Mouse (Mus musculus): ENCODE measurements around the gene Os9. TPM values are rescaled to one million over a fixed set of nuclear protein-coding genes. Genes with fewer than 3 reads are reported as not detected.

Os9 gene
- polyA plus RNA-seq, 1 experiment from 2014 or later: 53.0 TPM

DNA sequence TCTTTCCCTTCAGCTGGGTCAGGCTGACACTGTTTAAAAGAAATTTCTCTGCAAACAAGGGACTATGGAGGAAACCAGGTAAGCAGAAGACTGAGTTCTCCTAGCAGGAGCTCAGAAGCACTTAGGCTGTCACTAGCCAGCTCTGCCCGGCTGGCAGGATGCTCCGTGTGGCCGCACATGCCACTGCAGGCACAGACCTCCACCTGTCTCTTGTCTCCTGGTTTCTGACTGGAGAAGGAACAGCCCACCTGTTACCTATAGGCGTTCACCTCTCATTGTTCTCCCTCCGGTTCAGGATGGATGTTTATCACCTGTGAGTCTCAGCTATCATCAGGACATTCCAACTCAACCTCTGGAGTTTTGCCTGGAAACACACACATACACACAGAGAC, 37.0 kb downstream of the Os9 start:
- H3K9ac ChIP-seq (ENCODE audit: low read length): no peak overlapping the region
- H3K4me3 ChIP-seq (ENCODE audit: low read depth, low read length): no peak overlapping the region
- H3K27ac ChIP-seq (ENCODE audit: low read depth, low read length): no peak overlapping the region
- no peak overlapping the region for H3K4me2 ChIP-seq (ENCODE audit: low read length)
- H3K4me1 ChIP-seq (ENCODE audit: control insufficient read depth, insufficient read depth, low read length): peaks cover 20% of the 10 kb centered on the region
- ATAC-seq (no peak), DNase-seq (ENCODE audit: low spot score) (no peak)
- H3K27me3 ChIP-seq (replicated peaks; ENCODE audit: control insufficient read depth, insufficient read depth, low read length): peaks cover 43% of the 10 kb centered on the region
- H3K9me3 ChIP-seq (replicated peaks; ENCODE audit: control insufficient read depth, low read length): no peaks in the 10 kb centered on the region
- peaks cover 10% of the 10 kb centered on the region; the same call in 1 of the 2 replicates for H3K36me3 ChIP-seq (ENCODE audit: control insufficient read depth, insufficient read depth, low read length)
- WGBS: 40% methylated on average over 5 of the region's 5 CpGs

DNA sequence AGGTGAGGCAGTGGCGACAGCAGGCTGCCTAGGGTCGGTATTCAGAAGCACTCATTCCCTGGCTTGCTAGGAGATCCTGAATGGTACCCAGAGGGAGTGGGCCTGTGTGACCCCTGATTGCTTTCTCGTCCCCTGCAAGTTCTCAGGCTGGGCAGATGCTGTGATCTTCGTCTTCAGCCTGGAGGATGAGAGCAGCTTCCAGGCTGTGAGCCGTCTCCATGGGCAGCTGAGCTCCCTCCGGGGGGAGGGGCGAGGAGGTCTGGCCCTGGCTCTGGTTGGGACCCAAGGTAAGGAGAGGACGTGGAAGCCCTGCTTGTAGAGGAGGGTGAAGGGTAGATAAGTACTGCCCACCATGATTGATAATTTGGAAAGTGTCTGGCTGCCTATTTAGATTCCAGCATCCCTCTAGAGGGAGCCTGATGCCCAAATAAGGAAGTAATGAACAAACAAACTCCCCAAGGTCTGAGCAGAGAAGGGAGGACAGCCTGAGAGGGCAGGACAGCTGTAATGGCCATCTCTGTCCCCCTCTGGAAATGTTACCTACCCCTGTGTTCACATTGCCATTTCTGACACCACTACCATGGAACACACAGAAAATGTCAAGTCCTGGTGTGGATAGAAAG, 37.5 kb downstream of the Os9 start:
- Histone ChIP-seq H3K4me3 (ENCODE audit: low read depth, low read length) (no peak overlapping the region), H3K9me3 (replicated peaks; ENCODE audit: control insufficient read depth, low read length) (no peaks in the 10 kb centered on the region), H3K27me3 (replicated peaks; ENCODE audit: control insufficient read depth, insufficient read depth, low read length) (peaks cover 41% of the 10 kb centered on the region), H3K4me1 (ENCODE audit: control insufficient read depth, insufficient read depth, low read length) (peaks cover 21% of the 10 kb centered on the region), H3K4me2 (ENCODE audit: low read length) (no peak overlapping the region), H3K36me3 (ENCODE audit: control insufficient read depth, insufficient read depth, low read length) (peaks cover 10% of the 10 kb centered on the region; the same call in 1 of the 2 replicates), H3K9ac (ENCODE audit: low read length) (no peak overlapping the region), H3K27ac (ENCODE audit: low read depth, low read length) (no peak overlapping the region)
- DNase-seq (ENCODE audit: low spot score) (no peak), ATAC-seq (no peak)
- 43% methylated on average over 8 of the region's 8 CpGs for WGBS

DNA sequence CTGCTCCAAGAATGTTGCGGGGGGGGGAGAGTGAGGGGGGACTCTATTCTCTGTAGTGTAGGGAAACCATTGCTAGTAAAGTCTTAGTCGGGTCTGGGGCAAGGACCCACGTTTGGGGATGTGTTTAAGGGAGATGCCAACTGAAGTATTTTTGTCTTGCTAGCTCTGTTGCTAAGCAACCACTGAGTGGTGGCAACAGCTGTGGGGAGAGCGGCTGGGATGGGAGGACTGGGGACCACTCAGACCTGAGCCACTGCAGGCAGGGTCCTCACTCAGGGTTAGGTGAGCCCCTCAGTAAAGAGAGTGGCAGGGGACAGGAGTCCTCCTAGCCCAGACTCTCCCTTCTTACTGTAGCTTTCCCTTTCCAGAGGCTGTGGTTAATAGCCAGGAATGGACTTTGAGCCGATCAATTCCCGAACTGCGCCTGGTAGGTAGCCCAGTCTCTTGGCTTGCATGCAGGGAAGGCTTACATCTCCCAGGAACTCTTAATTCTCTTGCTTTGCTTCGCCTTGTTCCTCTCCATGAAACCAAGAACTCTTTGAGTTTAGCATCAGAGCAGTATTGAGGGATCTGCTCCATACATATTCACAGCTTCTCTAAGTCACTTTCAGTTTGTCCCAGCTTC, 38.8 kb downstream of the Os9 start:
- no peak overlapping the region for H3K27ac ChIP-seq (ENCODE audit: low read depth, low read length)
- H3K4me2 ChIP-seq (ENCODE audit: low read length): peak overlapping the region; percentile 97
- H3K27me3 ChIP-seq (replicated peaks; ENCODE audit: control insufficient read depth, insufficient read depth, low read length): peaks cover 37% of the 10 kb centered on the region
- WGBS: 24% methylated on average over 8 of the region's 8 CpGs
- H3K9me3 ChIP-seq (replicated peaks; ENCODE audit: control insufficient read depth, low read length): no peaks in the 10 kb centered on the region
- peak; percentile 27 for ATAC-seq
- peaks cover 10% of the 10 kb centered on the region; the same call in 1 of the 2 replicates for H3K36me3 ChIP-seq (ENCODE audit: control insufficient read depth, insufficient read depth, low read length)
- H3K4me3 ChIP-seq (ENCODE audit: low read depth, low read length): peak overlapping the region; percentile 74
- peak; percentile 84 for DNase-seq (ENCODE audit: low spot score)
- peaks cover 31% of the 10 kb centered on the region for H3K4me1 ChIP-seq (ENCODE audit: control insufficient read depth, insufficient read depth, low read length)
- peak overlapping the region; percentile 85 for H3K9ac ChIP-seq (ENCODE audit: low read length)

DNA sequence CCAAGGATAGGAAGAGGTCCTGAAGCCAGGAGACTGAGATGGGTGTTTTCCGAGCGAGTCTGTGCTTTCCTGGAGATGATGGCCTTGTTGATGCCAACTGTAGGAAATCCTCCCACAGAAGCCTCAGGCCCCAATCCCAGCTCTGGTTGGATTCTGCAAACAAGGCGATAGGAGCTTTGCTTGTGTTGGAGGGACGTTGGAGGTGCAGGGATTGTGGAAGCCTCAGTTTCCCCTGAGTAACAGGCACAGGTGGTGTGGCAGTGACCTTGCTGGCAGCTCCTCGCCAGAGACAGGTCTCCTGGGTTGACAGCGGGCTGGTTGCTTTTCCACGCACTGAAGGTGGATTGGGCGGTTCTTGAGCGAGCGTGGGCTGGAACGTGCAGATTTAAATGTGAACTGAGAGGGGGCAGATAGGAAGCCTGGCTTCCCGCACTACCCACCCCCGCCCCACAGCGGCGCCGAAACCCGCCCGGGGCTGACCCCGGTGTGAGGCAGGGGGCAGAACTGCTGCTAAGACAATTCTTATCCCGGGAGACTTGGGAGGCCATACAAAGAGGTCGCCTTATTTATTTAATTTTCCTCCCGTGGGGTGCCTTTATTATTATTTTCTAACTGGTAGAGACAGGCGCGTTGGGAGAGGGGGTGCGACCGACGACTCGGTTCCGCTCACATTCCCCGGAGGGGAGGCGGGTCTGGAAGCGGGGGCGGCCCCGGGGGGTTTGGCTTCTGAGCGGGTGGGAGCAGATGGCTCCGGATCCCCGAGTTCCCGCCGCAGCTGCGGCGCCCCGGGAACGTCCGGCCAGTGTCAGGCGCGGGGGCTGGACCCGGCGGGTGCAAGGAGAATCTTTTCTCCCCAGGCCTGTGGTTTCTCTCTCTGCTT, 39.8 kb downstream of the Os9 start:
- peaks cover 31% of the 10 kb centered on the region for H3K4me1 ChIP-seq (ENCODE audit: control insufficient read depth, insufficient read depth, low read length)
- DNase-seq (ENCODE audit: low spot score): no peak

DNA sequence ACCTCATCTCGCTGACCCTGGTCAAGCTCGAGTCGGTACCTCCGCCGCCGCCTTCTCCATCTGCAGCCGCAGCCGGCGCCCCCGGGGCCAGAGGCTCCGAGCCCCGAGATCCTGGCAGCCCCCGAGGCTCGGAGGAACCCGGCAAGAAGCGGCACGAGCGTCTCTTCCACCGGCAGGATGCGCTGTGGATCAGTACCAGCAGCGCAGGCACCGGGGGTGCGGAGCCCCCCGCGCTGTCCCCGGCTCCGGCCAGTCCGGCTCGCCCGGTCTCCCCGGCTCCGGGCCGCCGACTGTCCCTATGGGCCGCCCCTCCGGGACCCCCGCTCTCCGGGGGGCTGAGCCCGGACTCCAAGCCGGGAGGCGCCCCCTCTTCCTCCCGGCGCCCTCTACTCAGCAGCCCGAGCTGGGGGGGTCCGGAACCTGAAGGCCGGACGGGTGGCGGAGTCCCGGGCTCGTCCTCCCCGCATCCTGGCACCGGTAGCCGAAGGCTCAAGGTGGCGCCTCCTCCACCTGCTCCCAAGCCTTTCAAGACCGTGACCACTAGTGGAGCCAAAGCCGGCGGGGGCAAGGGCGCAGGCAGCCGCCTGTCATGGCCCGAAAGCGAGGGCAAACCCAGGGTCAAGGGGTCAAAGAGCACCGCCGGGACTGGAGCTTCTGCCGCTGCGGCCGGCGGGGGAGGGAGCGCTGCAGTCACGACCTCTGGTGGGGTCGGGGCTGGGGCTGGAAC, 41.1 kb downstream of the Os9 start:
- ATAC-seq (0 out of 2 replicates have a peak, but pooled peaks have one; percentile 8), DNase-seq (ENCODE audit: low spot score) (no peak)
- H3K4me3 ChIP-seq (ENCODE audit: low read depth, low read length): peak overlapping the region; percentile 74
- peaks cover 31% of the 10 kb centered on the region for H3K4me1 ChIP-seq (ENCODE audit: control insufficient read depth, insufficient read depth, low read length)
- H3K27me3 ChIP-seq (replicated peaks; ENCODE audit: control insufficient read depth, insufficient read depth, low read length): peaks cover 37% of the 10 kb centered on the region
- H3K27ac ChIP-seq (ENCODE audit: low read depth, low read length): peak overlapping the region; percentile 86
- H3K36me3 ChIP-seq (ENCODE audit: control insufficient read depth, insufficient read depth, low read length): peaks cover 8% of the 10 kb centered on the region; the same call in 1 of the 2 replicates
- H3K9me3 ChIP-seq (replicated peaks; ENCODE audit: control insufficient read depth, low read length): no peaks in the 10 kb centered on the region
- peak overlapping the region; percentile 97 for H3K4me2 ChIP-seq (ENCODE audit: low read length)
- WGBS: 2% methylated on average over 65 of the region's 70 CpGs
- H3K9ac ChIP-seq (ENCODE audit: low read length): peak overlapping the region; percentile 85

More for the DNA sequence above, 39.8 kb downstream of the Os9 start:
- ATAC-seq: no peak
- Histone ChIP-seq H3K9ac (ENCODE audit: low read length) (peak overlapping the region; percentile 85), H3K4me3 (ENCODE audit: low read depth, low read length) (peak overlapping the region; percentile 74), H3K27me3 (replicated peaks; ENCODE audit: control insufficient read depth, insufficient read depth, low read length) (peaks cover 37% of the 10 kb centered on the region), H3K27ac (ENCODE audit: low read depth, low read length) (no peak overlapping the region), H3K9me3 (replicated peaks; ENCODE audit: control insufficient read depth, low read length) (no peaks in the 10 kb centered on the region), H3K36me3 (ENCODE audit: control insufficient read depth, insufficient read depth, low read length) (peaks cover 10% of the 10 kb centered on the region; the same call in 1 of the 2 replicates), H3K4me2 (ENCODE audit: low read length) (peak overlapping the region; percentile 97)
- 2% methylated on average over 48 of the region's 48 CpGs for WGBS

DNA sequence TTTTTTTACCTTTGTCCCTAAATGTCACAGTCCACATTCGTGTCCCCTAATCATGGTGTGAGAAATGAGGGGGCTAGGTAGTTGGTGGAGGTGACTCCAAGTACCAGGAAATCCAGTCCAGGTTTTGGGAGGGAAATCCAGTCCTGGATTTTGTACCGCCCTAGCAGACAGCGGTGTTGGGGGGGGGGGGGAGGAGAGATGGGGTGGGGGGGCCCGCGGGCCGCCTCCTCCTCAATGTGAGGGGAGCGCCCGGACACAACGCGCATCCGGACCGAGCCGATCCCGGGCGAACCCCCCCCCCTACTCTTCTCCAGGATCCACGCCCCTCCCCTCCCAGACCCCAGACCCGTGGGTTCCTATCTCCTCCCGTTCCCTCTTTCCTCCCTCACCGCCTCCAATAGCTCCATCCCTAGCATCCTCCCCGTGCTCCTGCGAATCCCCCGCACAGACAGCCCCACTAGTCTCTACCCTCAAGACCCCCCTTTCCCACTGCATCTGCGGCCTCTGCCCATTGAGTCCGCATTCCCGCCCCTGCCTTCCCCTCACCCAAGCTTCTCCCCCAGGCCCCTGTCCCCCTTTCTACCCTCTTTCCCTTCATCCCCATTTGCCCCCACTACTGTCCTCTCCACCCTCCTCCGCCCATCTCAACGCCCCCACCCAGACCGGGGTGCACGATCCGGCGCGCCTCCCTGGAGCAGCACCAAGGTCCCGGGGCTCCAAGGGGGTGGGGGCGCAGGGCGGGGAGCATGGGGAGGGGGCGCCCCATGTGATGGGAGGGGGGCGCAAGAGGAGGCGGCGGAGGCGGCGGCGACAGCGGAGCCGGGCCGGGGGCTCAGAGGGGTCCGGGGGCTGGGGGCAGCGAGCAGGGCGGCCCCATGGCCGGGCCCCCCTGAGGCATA, 42.0 kb downstream of the Os9 start:
- peaks cover 31% of the 10 kb centered on the region for H3K27me3 ChIP-seq (replicated peaks; ENCODE audit: control insufficient read depth, insufficient read depth, low read length)
- peaks cover 3% of the 10 kb centered on the region; the same call in 1 of the 2 replicates for H3K36me3 ChIP-seq (ENCODE audit: control insufficient read depth, insufficient read depth, low read length)
- H3K4me1 ChIP-seq (ENCODE audit: control insufficient read depth, insufficient read depth, low read length): peaks cover 31% of the 10 kb centered on the region
- DNase-seq (ENCODE audit: low spot score): peak; percentile 86
- ATAC-seq: peak; percentile 71
- peak overlapping the region; percentile 86 for H3K27ac ChIP-seq (ENCODE audit: low read depth, low read length)
- peak overlapping the region; percentile 97 for H3K4me2 ChIP-seq (ENCODE audit: low read length)
- no peaks in the 10 kb centered on the region for H3K9me3 ChIP-seq (replicated peaks; ENCODE audit: control insufficient read depth, low read length)
- 0% methylated on average over 30 of the region's 49 CpGs for WGBS
- peak overlapping the region; percentile 85 for H3K9ac ChIP-seq (ENCODE audit: low read length)
- H3K4me3 ChIP-seq (ENCODE audit: low read depth, low read length): peak overlapping the region; percentile 74

DNA sequence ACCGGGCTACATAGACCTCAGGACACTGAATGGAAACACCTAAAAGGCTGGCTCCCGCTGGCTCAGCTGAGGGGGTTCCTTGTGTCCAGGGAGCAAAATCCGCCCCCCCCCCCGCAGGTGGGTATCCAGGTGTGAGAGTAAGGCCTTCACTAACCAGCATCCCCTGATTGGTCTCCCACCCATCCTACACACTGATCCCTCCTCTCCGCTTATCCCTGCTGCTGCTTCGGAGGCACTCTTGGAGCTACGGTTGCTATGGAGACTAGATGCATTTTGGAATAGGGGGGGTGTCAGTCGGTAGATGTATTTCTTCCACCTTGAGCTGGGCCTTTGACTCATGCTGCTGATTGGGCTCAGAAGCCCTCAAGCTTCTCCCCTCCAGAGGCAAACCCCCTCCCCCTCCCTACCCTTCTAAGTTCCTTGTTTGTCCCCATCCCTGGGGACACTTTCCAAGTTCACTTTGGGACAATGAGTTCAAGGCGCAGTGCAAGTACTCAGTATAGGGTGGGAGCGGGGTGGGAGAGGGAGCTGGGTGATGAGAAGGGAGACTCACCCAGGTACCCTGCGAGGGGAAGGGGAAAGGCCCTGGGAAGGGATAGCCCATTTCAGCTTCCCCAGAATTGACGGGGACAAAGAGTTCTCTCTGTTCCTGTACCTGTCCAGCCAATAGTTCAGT, 42.8 kb downstream of the Os9 start:
- Histone ChIP-seq H3K27ac (ENCODE audit: low read depth, low read length) (peak overlapping the region; percentile 86), H3K4me3 (ENCODE audit: low read depth, low read length) (peak overlapping the region; percentile 74), H3K9ac (ENCODE audit: low read length) (peak overlapping the region; percentile 40), H3K4me2 (ENCODE audit: low read length) (peak overlapping the region; percentile 97), H3K9me3 (replicated peaks; ENCODE audit: control insufficient read depth, low read length) (no peaks in the 10 kb centered on the region), H3K36me3 (ENCODE audit: control insufficient read depth, insufficient read depth, low read length) (no peaks in the 10 kb centered on the region), H3K27me3 (replicated peaks; ENCODE audit: control insufficient read depth, insufficient read depth, low read length) (peaks cover 23% of the 10 kb centered on the region), H3K4me1 (ENCODE audit: control insufficient read depth, insufficient read depth, low read length) (peaks cover 31% of the 10 kb centered on the region)
- peak; percentile 76 for DNase-seq (ENCODE audit: low spot score)
- 3% methylated on average over 12 of the region's 12 CpGs for WGBS
- peak; percentile 50 for ATAC-seq
